Mouse (Mus musculus): ENCODE results near the gene Pgp.
"Not testable (repeated sequence)": the region's sequence is repeated elsewhere in the genome, so short reads cannot be mapped to it uniquely, and the experiment has no call there.

The Pgp gene

GRCm38 (mm10) chr17:24469910-24470602 is at the start of gene Pgp, which contains the start of gene E4f1:
TSS of gene Pgp (plus strand) at chr17:24470392.
TSS of gene E4f1 (minus strand) at chr17:24470313.
- DNase-seq: peak; percentile 99

GRCm38 (mm10) chr17:24423114-24423513 is 47.1 kb upstream of the Pgp start:
- DNase-seq: no peak

- DNase-seq: no peak
Measured at GRCm38 (mm10) chr17:24424489-24424888, 45.7 kb upstream of the Pgp start.

- not testable (repeated sequence) for DNase-seq
Measured at GRCm38 (mm10) chr17:24425326-24425725, 44.9 kb upstream of the Pgp start.

- DNase-seq: no peak
Measured at GRCm38 (mm10) chr17:24425905-24426304, 44.3 kb upstream of the Pgp start.

- DNase-seq: peak; percentile 96
Measured at GRCm38 (mm10) chr17:24426471-24427169, 43.6 kb upstream of the Pgp start, which contains the start of gene Eci1. TSS of gene Eci1 (plus strand) at chr17:24426641.

- DNase-seq: peak; percentile 41
Measured at GRCm38 (mm10) chr17:24427170-24427557, 43.0 kb upstream of the Pgp start.

GRCm38 (mm10) chr17:24429201-24429983 is 40.8 kb upstream of the Pgp start:
- no peak for DNase-seq

GRCm38 (mm10) chr17:24437016-24437415 is 33.2 kb upstream of the Pgp start:
- peak; percentile 45 for DNase-seq

GRCm38 (mm10) chr17:24440377-24440776 is 29.8 kb upstream of the Pgp start:
- DNase-seq: no peak

GRCm38 (mm10) chr17:24441148-24441547 is 29.0 kb upstream of the Pgp start:
- peak; percentile 34 for DNase-seq

- DNase-seq: no peak
Measured at GRCm38 (mm10) chr17:24442107-24442506, 28.1 kb upstream of the Pgp start.

GRCm38 (mm10) chr17:24442632-24443155 is 27.5 kb upstream of the Pgp start, which contains the start of gene Dnase1l2:
TSS of gene Dnase1l2 (minus strand) at chr17:24443105.
- DNase-seq: no peak

- no peak for DNase-seq
Measured at GRCm38 (mm10) chr17:24443409-24443808, 26.8 kb upstream of the Pgp start.

GRCm38 (mm10) chr17:24446590-24446989 is 23.6 kb upstream of the Pgp start:
- no peak for DNase-seq

- DNase-seq: no peak
Measured at GRCm38 (mm10) chr17:24449507-24449906, 20.7 kb upstream of the Pgp start.

- DNase-seq: no peak
Measured at GRCm38 (mm10) chr17:24451220-24451619, 19.0 kb upstream of the Pgp start.

- no peak for DNase-seq
Measured at GRCm38 (mm10) chr17:24453372-24453771, 16.8 kb upstream of the Pgp start.

GRCm38 (mm10) chr17:24454218-24454755 is 15.9 kb upstream of the Pgp start:
- no peak for DNase-seq

GRCm38 (mm10) chr17:24454756-24455522 is 15.3 kb upstream of the Pgp start:
- peak; percentile 100 for DNase-seq

GRCm38 (mm10) chr17:24455523-24456206 is 14.5 kb upstream of the Pgp start:
- not testable (repeated sequence) for DNase-seq

Measured in embryo, embryonic 11 days (tissue).